Mouse (Mus musculus) T-helper 17 cell (primary cell): Measurements from ENCODE around the gene Axin1.
"Not testable (repeated sequence)": the region's sequence is repeated elsewhere in the genome, so short reads cannot be mapped to it uniquely, and the experiment has no call there.

Experiments
- in situ Hi-C, 2 experiments: fragments of 300-600 bp; cut with MboI, MseI; formaldehyde crosslinking; loops; 1 replicate in 1 of 2; 2 replicates in 1 of 2; pipeline ENCODE4 v1.15.1; 2025; ENCODE audit warnings: high pct_unique_total_duplicates in 2 of 2

The Axin1 gene

GRCm38 (mm10) chr17:26138239-26138836 lies at the start of gene Axin1:
Gene Axin1, plus strand, starts transcription at chr17:26138688.
- in situ Hi-C loops = no loop called here

- in situ Hi-C loops = no loop called here
These were observed 48.4 kb upstream of the Axin1 start, which contains the start of gene Decr2 for GRCm38 (mm10) chr17:26089905-26090632. Gene Decr2, minus strand, starts transcription at chr17:26090337.

GRCm38 (mm10) chr17:26094531-26095110 lies 43.9 kb upstream of the Axin1 start:
- in situ Hi-C loops = no loop called here

GRCm38 (mm10) chr17:26095121-26095740 lies 43.3 kb upstream of the Axin1 start, which contains the start of gene Nme4:
Gene Nme4, minus strand, starts transcription at chr17:26095602.
- in situ Hi-C loops = no loop called here

GRCm38 (mm10) chr17:26098461-26098860 lies 40.0 kb upstream of the Axin1 start:
- in situ Hi-C loops = no loop called here

- in situ Hi-C loops = not testable (repeated sequence)
These were observed 39.2 kb upstream of the Axin1 start for GRCm38 (mm10) chr17:26099316-26099715.

- in situ Hi-C loops = no loop called here
These were observed 38.3 kb upstream of the Axin1 start for GRCm38 (mm10) chr17:26100166-26100565.

GRCm38 (mm10) chr17:26101478-26101877 lies 37.0 kb upstream of the Axin1 start:
- in situ Hi-C loops = no loop called here

- in situ Hi-C loops = no loop called here
These were observed 32.9 kb upstream of the Axin1 start for GRCm38 (mm10) chr17:26105619-26106018.

GRCm38 (mm10) chr17:26110156-26110555 lies 28.3 kb upstream of the Axin1 start:
- in situ Hi-C loops = no loop called here

- in situ Hi-C loops = no loop called here
These were observed 27.5 kb upstream of the Axin1 start for GRCm38 (mm10) chr17:26111024-26111423.

- in situ Hi-C loops = no loop called here
These were observed 26.8 kb upstream of the Axin1 start for GRCm38 (mm10) chr17:26111722-26112121.

- in situ Hi-C loops = no loop called here
These were observed 25.7 kb upstream of the Axin1 start for GRCm38 (mm10) chr17:26112751-26113150.

GRCm38 (mm10) chr17:26113181-26113948 lies 25.1 kb upstream of the Axin1 start, which contains the start of gene Tmem8:
Gene Tmem8, plus strand, starts transcription at chr17:26113299.
- in situ Hi-C loops = no loop called here

GRCm38 (mm10) chr17:26114061-26114460 lies 24.4 kb upstream of the Axin1 start:
- in situ Hi-C loops = no loop called here

GRCm38 (mm10) chr17:26114461-26114860 lies 24.0 kb upstream of the Axin1 start:
- in situ Hi-C loops = not testable (repeated sequence)

GRCm38 (mm10) chr17:26115205-26115898 lies 23.1 kb upstream of the Axin1 start:
- in situ Hi-C loops = no loop called here

GRCm38 (mm10) chr17:26115956-26116487 lies 22.5 kb upstream of the Axin1 start:
- in situ Hi-C loops = no loop called here

GRCm38 (mm10) chr17:26116503-26117258 lies 21.8 kb upstream of the Axin1 start:
- in situ Hi-C loops = no loop called here
